Mouse (Mus musculus) central nervous system, embryonic 11.5 days (tissue): Measurements from ENCODE around the gene Rpl3. TPM values are rescaled to one million over a fixed set of nuclear protein-coding genes. Genes with fewer than 3 reads are reported as not detected.

ENCODE experiments used
- polyA plus RNA-seq: library from polyadenylated mRNA; depleted of rRNA; stranded (reverse); fragments of >200 nt; gene quantifications from 2 replicates; pipeline ENCODE4 v1.2.3, GENCODE M21; 2012; rRNA removed

Gene Rpl3
- 1,781 and 2,200 TPM in 2 replicates for polyA plus RNA-seq

DNA sequence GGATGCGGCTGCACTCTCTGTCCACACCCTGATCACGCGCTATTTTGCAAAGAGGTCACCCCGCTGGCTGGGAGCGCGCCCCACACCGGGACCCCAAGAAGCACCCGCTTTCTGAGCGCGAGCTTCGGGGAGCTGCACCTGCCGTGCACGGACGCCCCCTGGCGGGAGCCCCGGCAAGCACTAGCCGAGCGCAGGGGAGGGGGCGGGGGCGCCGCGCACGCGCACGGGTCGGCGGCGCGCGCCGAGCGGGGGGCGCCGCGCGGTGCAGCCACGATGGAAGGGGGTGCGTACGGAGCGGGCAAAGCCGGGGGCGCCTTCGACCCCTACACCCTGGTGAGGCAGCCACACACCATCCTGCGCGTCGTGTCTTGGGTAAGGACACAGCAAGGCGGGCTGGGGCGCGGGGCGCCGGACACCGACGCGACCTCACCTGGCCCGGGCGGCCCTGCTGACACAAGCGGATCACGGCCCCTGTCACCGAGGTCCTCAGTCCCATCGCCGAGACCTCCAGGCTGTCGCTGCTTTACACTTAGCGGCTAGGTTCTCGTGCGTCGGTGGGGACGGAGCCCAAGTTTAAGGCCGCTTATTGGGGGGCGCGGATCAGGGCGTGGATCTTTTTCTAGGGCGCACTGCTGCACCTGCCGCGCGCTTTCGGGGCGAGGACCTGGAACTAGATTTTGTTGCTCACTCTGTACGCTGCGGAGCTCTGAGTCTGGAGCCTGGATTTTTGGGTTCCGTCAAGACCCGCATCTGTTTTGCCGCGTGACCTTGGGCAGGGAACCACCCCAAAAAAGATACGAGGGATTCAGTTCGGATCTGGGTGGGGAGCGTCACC lies at the start of gene Rpl3, which contains the start of gene Syngr1:
Rpl3 (minus strand) TSS at position 748 of the 835 bp plus-strand sequence.
Syngr1 (plus strand) TSS at position 214 of the 835 bp plus-strand sequence.

DNA sequence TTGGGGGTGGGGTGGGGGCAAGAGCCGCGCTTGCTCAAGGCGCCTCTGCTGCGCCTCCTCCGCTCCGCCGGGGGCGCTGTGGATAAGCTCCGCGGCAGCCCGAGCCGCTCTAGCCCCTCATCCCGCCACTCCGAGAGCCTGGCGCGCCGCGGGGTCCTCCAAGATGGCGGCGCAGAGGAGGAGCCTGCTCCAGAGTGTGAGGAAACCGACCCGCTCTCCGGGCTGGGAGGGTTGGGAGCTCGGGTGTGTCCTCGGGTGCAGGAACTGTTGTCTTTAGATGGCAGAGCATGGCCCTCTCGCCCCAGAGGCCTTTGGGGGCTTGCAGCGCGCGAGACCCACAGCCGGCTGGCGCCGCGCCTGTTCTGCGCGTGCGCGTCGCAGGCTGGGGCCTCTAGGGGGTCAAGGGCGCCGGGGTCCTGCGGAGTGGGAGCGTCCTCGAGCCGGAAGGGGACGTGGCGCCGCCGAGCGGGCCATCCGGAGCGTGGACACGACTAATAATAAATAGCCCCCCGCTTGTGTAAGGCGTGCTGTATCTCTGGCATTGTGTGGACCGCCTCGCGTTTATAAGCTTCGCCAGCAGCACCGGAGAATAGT lies 41.4 kb upstream of the Rpl3 start, which contains the start of gene Tab1:
Tab1 (plus strand) TSS at position 135 of the 594 bp plus-strand sequence.

Other genes starting within 250 kb of the Rpl3 start
- 7.8 and 8.0 TPM in 2 replicates for gene Apobec3, start 200.2 kb downstream of the Rpl3 start, polyA plus RNA-seq
- gene Cbx7, start 120.7 kb downstream of the Rpl3 start, polyA plus RNA-seq, result 5.6 and 6.8 TPM in 2 replicates
- gene Pdgfb, start 76.9 kb downstream of the Rpl3 start, polyA plus RNA-seq, result 5.6 and 7.3 TPM in 2 replicates
- 8.3 and 9.4 TPM in 2 replicates for gene Syngr1, start 534 bp downstream of the Rpl3 start, polyA plus RNA-seq
- 31.9 and 42.8 TPM in 2 replicates for gene Tab1, start 41.3 kb upstream of the Rpl3 start, polyA plus RNA-seq
- gene Mgat3, start 81.9 kb upstream of the Rpl3 start, polyA plus RNA-seq, result 18.4 and 25.7 TPM in 2 replicates
- gene Mief1, start 142.2 kb upstream of the Rpl3 start, polyA plus RNA-seq, result 14.8 and 18.4 TPM in 2 replicates
- not detected in 2 replicates for gene AC140267.1, start 144.0 kb upstream of the Rpl3 start, polyA plus RNA-seq
- gene Atf4, start 163.3 kb upstream of the Rpl3 start, polyA plus RNA-seq, result 239 and 315 TPM in 2 replicates
- 43.9 and 57.8 TPM in 2 replicates for gene Rps19bp1, start 172.4 kb upstream of the Rpl3 start, polyA plus RNA-seq
- gene Cacna1i, start 195.4 kb upstream of the Rpl3 start, polyA plus RNA-seq, result 0.36 and 0.43 TPM in 2 replicates